Mouse (Mus musculus): Measurements from ENCODE around the gene Olfr67.
"Not testable (repeated sequence)": the region's sequence is repeated elsewhere in the genome, so short reads cannot be mapped to it uniquely, and the experiment has no call there.

Gene Olfr67

DNA sequence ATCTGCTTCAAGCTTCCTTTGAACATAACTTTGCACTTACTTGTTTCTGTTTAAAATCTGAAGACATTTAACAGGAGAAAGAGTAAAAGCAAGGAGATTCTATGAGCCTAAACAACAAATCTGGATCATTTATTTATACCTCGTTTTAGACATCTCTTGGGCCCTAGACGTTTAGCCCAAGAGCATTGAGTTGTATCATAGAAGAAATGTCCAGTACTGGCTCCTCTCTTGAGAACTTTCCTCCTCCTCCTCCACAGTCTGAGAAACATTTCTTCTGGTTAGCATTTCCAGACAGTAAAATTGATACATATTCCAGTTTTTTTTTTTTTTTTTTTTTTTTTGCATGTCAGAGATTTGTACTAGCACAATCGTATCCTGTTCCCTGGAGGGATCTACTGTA is at the start of gene Olfr67:
TSS of gene Olfr67 (minus strand) at position 101 of the 400 bp plus-strand sequence.
- no peak for DNase-seq

GRCm38 (mm10) chr7:103840268-103840667 is 48.6 kb upstream of the Olfr67 start, which contains the start of gene Hbb-bh2:
TSS of gene Hbb-bh2 (minus strand) at chr7:103840520.
- no peak for DNase-seq

DNA sequence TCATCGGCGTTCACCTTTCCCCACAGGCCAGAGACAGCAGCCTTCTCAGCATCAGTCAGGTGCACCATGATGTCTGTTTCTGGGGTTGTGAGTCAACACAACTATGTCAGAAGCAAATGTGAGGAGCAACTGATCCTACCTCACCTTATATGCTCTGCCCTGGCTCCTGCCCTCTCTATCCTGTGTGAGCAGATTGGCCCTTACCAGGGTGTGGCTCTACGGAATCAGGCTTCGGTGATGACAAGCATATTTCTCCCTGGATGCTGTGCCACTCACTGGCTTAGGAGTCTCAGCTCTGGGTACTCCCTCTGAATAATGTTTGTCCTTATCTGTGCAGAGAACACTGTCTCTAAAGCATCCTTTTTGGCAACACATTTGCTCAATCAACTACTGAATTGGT is 36.2 kb upstream of the Olfr67 start, which contains the start of gene Hbb-bs:
TSS of gene Hbb-bs (minus strand) at position 289 of the 400 bp plus-strand sequence.
- DNase-seq, result no peak

DNA sequence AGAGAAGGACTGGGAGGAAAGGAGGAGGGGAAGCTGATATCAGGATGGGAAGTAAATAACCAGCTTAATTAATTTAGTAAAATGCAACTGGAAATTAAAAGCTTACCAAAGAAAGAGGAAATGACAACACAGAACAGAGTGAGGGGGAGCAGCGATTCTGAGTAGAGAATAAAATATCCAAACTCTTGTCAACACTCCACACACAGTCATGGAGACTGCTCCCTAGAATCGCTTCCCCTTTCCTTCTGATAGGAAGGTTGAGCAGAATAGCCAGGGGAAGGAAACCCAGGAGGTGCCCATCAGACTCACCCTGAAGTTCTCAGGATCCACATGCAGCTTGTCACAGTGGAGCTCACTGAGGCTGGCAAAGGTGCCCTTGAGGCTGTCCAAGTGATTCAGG is 35.5 kb upstream of the Olfr67 start:
- DNase-seq, result not testable (repeated sequence)

DNA sequence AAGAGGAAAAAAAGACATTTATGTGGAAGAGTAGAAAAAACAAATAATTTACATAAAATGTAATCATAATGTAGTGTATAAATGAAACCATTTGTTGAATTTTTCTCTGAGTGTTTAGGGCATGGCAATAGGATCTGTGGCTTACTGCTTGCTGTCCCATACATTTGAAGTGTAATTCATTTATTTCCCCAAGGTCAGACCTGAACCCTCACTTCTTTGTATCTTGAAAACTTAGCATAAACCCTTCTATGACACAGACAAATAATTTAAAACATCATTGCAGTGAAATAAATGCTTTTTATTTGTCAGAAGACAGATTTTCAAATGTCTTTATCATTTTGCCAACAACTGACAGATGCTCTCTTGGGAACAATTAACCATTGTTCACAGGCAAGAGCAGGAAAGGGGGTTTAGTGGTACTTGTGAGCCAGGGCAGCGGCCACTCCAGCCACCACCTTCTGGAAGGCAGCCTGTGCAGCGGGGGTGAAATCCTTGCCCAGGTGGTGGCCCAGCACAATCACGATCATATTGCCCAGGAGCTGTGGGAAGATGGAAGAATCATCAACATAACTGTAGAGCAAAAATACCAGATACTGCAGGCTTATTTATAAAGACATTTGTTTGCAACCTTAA is 34.8 kb upstream of the Olfr67 start:
- DNase-seq, result no peak

DNA sequence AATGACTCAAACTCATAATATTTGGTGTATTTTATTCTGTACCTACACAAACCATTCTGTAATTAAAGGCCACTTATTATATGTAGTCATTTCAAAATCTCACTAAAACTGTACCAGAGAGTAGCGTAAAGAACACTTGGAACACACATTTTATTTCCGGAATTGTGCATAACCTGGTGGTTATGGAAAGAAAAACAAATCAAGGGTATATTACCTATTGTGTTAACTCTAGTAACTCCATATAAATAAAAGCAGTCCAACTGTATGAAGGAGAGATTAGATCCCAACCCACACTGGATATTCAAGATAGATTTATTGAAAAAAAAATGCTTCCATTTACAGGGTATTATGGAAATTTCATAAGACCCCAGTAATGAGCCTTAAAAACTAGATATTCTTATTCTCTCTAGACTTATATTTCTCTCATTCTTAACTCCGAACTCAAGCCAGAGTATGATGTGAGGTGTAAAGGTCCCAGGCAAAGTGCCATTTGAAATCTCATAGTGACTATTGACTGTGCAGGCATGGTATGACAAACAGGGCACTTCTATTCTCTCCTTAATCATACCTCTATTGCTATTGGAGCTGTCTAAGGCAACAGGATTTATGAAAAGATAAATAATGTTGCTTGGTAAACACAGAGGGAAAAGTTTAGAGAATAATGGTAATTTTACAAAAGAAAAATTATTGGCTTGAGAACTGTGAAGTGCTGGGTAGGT is 34.1 kb upstream of the Olfr67 start:
- no peak for DNase-seq

DNA sequence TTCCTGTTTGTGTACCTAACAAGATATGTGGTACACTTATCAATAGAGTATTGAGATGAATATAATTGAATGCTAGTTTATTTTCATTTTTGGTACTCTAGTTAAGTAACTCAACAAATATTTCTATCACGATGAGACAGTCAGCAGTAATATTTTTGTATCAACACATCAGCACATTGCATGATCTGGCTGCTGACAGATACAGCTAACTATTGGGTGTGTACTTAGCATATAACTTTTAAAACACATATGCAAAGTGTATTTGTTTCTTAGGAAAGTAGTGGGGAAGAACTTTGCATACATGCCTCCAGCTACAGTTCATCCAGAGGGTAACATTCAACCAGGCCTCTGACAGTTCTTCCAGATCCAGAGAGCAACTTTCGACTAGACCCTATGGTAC is 33.0 kb upstream of the Olfr67 start:
- no peak for DNase-seq

DNA sequence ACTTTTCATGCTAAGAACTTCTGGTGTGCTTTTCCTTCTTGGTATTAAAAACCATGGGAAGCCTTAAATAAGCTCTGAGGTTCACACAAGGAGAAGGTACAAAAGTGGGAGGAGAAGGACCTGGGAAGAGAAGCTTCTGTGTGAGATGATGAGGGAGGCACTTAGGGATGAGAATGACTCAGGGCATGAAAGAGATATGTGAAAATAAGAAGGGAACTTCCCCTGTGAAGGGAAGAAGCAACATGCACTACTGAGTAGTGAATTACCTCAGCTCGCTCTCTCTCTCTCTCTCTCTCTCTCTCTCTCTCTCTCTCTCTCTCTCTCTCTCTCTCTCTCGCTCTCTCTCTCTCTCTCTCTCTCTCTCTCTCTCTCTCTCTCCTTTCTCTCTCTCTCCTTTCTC is 23.5 kb upstream of the Olfr67 start:
- not testable (repeated sequence) for DNase-seq

DNA sequence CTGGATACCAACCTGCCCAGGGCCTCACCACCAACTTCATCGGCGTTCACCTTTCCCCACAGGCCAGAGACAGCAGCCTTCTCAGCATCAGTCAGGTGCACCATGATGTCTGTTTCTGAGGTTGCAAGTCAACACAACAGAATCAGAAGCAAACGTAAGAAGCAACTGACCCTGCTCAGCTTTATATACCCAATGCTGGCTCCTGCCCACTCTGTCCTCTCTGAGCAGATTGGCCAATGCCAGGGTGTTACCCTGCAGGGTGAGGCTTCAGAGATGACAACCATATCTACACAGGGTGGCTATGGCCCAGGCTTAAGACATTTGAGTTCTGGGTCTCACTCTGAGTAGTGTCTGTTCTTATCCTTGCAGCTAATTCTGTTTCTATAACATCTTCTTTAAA is 22.1 kb upstream of the Olfr67 start, which contains the start of gene Hbb-bt:
TSS of gene Hbb-bt (minus strand) at position 231 of the 400 bp plus-strand sequence.
- no peak for DNase-seq

GRCm38 (mm10) chr7:103813152-103813551 is 21.5 kb upstream of the Olfr67 start:
- not testable (repeated sequence) for DNase-seq

GRCm38 (mm10) chr7:103812174-103812573 is 20.6 kb upstream of the Olfr67 start:
- DNase-seq, result no peak

DNA sequence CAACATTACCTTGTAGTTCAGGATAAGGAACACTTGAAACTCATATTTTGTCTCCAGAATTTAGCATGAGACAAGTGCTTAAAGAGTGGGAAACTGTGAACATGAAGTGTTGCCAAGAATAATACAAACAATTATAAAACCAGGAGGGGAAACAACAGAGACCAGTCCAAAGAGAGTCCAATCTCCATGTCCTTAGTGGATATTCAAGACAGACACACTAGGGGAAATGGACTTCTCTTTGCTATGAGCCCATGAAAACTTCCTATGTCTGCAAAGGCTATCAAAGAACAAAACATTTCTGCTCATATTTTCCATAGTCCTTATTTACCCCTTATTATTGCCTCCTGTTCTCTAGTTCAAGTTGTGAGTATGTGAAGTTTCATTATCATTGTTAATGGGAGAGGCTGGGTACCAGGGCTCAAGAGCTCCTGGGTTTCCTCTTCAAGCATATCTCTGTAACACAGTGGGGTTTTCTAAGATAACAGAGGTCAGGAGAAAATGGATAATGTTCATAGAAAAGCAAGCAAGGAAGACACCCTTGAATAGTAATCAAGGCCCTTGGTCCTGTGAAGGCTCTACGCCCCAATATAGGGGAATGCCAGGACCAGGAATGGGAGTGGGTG is 19.7 kb upstream of the Olfr67 start:
- DNase-seq, result no peak

- DNase-seq, result no peak
Observed at GRCm38 (mm10) chr7:103810746-103811145, 19.1 kb upstream of the Olfr67 start.

GRCm38 (mm10) chr7:103810296-103810695 is 18.7 kb upstream of the Olfr67 start:
- no peak for DNase-seq

DNA sequence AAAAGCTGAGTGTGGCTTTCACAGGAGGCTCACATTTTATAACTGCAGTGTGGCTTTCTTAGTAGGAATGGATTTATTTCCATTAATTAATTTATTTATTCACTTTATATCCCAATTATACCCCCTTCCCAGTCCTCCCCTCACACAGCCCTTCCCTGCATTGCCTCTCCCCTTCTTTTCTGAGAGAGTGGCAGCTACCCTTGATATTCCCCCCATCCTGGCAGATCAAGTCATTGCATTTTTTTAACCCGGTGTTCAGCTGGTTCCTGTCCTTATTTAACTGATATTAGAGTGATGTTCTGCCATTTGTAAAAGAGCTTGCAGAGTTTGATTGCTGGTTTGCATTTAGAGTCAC is 18.2 kb upstream of the Olfr67 start:
- DNase-seq, result no peak

- DNase-seq, result no peak
Observed at GRCm38 (mm10) chr7:103808971-103809800, 17.6 kb upstream of the Olfr67 start.

- DNase-seq, result not testable (repeated sequence)
Observed at GRCm38 (mm10) chr7:103808120-103808519, 16.5 kb upstream of the Olfr67 start.

DNA sequence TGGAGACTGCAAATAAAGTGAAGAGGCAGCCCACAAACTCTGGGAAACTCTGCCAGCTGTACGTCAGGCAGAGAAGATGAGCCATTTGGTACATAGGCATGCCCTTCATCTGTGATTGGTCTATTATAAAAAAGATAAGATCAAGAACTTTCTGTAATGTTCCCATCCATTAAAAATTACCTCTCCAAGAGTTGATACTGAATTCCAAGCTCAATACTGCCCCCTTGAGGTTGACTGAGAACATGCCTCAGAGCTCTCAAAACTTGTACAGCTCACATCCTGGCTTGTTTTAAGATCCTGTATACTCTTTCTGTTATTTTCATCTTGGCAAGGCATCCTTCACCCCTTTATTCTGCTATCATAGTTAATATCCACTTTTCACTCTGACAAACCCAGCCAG is 15.2 kb upstream of the Olfr67 start:
- no peak for DNase-seq

- DNase-seq, result no peak
Observed at GRCm38 (mm10) chr7:103792669-103793388, 1.2 kb upstream of the Olfr67 start.

- DNase-seq, result no peak
Observed at GRCm38 (mm10) chr7:103779598-103779997, 12.0 kb downstream of the Olfr67 start, which contains the start of gene Olfr68. TSS of gene Olfr68 (minus strand) at chr7:103779698.

GRCm38 (mm10) chr7:103777652-103778051 is 14.0 kb downstream of the Olfr67 start:
- DNase-seq, result not testable (repeated sequence)

DNA sequence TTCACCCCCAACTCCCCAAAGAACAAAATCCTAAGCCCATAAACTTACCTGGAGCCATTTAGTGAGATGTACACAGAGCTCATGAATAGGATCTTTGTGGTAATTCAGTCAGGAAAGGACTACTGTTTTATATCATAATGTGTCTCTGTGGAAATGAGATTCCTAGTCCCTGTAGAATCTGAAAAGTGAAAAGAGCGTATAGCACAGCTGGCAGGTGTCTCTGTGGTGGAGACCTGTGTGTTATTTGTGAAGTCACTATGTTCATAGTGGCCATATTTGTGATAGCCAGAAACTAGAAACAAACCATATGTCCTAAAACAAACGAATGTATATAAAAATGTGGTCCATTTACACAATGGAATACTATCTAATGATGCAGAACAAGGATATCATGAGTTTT is 20.1 kb downstream of the Olfr67 start, which contains the start of gene Olfr69:
TSS of gene Olfr69 (minus strand) at position 101 of the 400 bp plus-strand sequence.
- no peak for DNase-seq
